Mouse (Mus musculus): ENCODE results near the gene Tspan14. TPM values are rescaled to one million over a fixed set of nuclear protein-coding genes. Genes with fewer than 3 reads are reported as not detected.

Gene Tspan14
- polyA plus RNA-seq, 1 experiment from 2014 or later, result 97.5 TPM

DNA sequence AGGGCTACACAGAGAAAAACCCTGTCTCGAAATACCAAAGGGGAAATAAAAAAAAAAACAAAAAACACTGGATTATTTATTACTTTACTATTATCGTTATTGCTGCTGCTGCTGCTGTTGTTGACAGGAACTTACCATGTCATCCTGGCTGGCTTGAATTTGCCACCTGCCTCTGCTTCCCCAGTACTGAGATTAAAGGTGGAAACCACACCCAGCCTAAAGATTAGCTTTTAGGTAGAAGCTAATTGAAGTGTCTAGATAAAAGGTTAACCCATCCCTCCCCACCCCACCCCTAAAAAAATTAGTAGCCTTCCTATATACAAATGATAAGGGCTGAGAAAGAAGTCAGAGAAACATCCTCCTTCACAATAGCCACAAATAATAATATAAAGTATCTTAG is 22.8 kb downstream of the Tspan14 start:
- H3K4me1 ChIP-seq, result peaks cover 1% of the 10 kb centered on the region; the same call in 1 of the 2 replicates
- H3K27me3 ChIP-seq, result no peaks in the 10 kb centered on the region
- H3K9me3 ChIP-seq, result no peaks in the 10 kb centered on the region
- 92% methylated on average over 2 of the region's 2 CpGs for WGBS
- no peak overlapping the region for H3K27ac ChIP-seq (replicated peaks)
- no peak for ATAC-seq (replicated peaks)
- H3K36me3 ChIP-seq, result no peaks in the 10 kb centered on the region
- no peak overlapping the region for H3K4me3 ChIP-seq
- no peak overlapping the region for H3K9ac ChIP-seq (replicated peaks)
- no peak overlapping the region for H3K4me2 ChIP-seq (replicated peaks)

- Histone ChIP-seq H3K4me3 (no peak overlapping the region), H3K9me3 (no peaks in the 10 kb centered on the region), H3K27me3 (no peaks in the 10 kb centered on the region), H3K36me3 (no peaks in the 10 kb centered on the region), H3K4me1 (no peaks in the 10 kb centered on the region), H3K9ac (replicated peaks) (no peak overlapping the region), H3K4me2 (replicated peaks) (no peak overlapping the region), H3K27ac (replicated peaks) (no peak overlapping the region)
- WGBS, result 88% methylated on average over 2 of the region's 2 CpGs
- ATAC-seq (replicated peaks), result no peak
These were observed 24.2 kb downstream of the Tspan14 start for GRCm38 (mm10) chr14:40942429-40942828.

DNA sequence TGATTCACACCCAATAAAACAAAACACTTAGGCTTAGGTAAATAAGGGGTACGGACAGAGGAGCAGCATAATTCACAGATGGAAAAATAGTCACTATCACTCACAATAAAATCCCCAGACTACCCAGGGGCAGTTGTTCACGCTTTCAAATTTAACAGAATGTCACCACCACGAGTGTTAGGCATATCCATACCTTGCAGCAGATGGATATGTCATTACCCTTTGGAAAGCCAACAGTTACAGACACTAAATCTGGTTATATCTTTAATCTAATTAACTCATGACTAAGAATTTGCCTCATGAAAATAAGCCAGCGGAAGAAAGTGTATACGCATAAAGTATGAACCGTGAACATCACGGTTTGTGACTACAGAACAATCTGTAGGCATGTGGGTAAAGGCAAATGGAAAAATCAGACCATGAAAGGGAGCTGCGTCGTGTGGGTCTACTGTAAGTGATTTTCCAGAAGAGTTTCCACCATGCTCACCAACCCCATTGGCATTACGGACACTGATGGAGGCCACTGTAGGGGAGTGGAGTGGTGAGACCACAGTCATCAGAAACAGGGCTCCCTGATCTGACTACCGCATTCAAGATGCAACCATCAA is 28.1 kb downstream of the Tspan14 start:
- Histone ChIP-seq H3K9me3 (no peaks in the 10 kb centered on the region), H3K4me1 (no peaks in the 10 kb centered on the region), H3K27me3 (no peaks in the 10 kb centered on the region), H3K9ac (replicated peaks) (no peak overlapping the region), H3K36me3 (no peaks in the 10 kb centered on the region), H3K4me2 (replicated peaks) (no peak overlapping the region), H3K4me3 (no peak overlapping the region), H3K27ac (replicated peaks) (peak overlapping the region; percentile 65)
- 71% methylated on average over 11 of the region's 11 CpGs for WGBS
- peak; percentile 55 for ATAC-seq (replicated peaks)

GRCm38 (mm10) chr14:40937052-40937451 is 29.6 kb downstream of the Tspan14 start:
- H3K4me1 ChIP-seq, result no peaks in the 10 kb centered on the region
- no peak overlapping the region for H3K4me3 ChIP-seq
- 66% methylated on average over 4 of the region's 4 CpGs for WGBS
- H3K27me3 ChIP-seq, result no peaks in the 10 kb centered on the region
- no peak overlapping the region for H3K27ac ChIP-seq (replicated peaks)
- H3K9me3 ChIP-seq, result no peaks in the 10 kb centered on the region
- no peak overlapping the region for H3K9ac ChIP-seq (replicated peaks)
- no peak overlapping the region for H3K4me2 ChIP-seq (replicated peaks)
- H3K36me3 ChIP-seq, result no peaks in the 10 kb centered on the region
- ATAC-seq (replicated peaks), result no peak

GRCm38 (mm10) chr14:40935481-40935880 is 31.1 kb downstream of the Tspan14 start:
- peaks cover 15% of the 10 kb centered on the region for H3K4me1 ChIP-seq
- H3K27me3 ChIP-seq, result no peaks in the 10 kb centered on the region
- H3K9ac ChIP-seq (replicated peaks), result no peak overlapping the region
- H3K9me3 ChIP-seq, result no peaks in the 10 kb centered on the region
- H3K36me3 ChIP-seq, result no peaks in the 10 kb centered on the region
- 90% methylated on average over 1 of the region's 1 CpGs for WGBS
- H3K4me3 ChIP-seq, result no peak overlapping the region
- no peak for ATAC-seq (replicated peaks)
- H3K27ac ChIP-seq (replicated peaks), result no peak overlapping the region
- no peak overlapping the region for H3K4me2 ChIP-seq (replicated peaks)

GRCm38 (mm10) chr14:40935054-40935453 is 31.6 kb downstream of the Tspan14 start:
- H3K9ac ChIP-seq (replicated peaks), result no peak overlapping the region

DNA sequence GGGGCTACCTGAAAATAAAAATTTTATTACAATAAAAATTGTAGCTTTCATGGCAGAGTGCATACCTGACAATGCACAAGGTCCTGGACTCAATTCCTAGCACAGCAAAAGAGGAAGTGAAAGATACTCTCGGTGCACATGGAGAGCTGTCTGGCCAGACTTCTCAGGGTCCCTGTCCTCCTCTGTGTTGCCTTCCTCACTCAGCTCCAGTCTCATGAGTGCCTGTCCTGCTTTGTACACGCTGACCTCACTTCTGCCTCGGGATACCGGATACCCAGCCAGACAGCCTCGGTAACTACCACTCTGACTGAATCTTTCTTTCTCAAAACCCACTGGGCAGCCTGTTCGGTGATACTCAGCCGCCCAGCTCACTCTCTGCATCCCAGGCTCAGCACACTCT is 33.3 kb downstream of the Tspan14 start:
- Histone ChIP-seq H3K27me3 (no peaks in the 10 kb centered on the region), H3K4me3 (no peak overlapping the region), H3K4me2 (replicated peaks) (no peak overlapping the region), H3K9ac (replicated peaks) (no peak overlapping the region), H3K27ac (replicated peaks) (no peak overlapping the region), H3K4me1 (peaks cover 20% of the 10 kb centered on the region), H3K36me3 (no peaks in the 10 kb centered on the region), H3K9me3 (no peaks in the 10 kb centered on the region)
- WGBS, result 88% methylated on average over 7 of the region's 7 CpGs
- no peak for ATAC-seq (replicated peaks)

More at GRCm38 (mm10) chr14:40935054-40935453, 31.6 kb downstream of the Tspan14 start:
- Histone ChIP-seq H3K4me1 (peaks cover 16% of the 10 kb centered on the region), H3K36me3 (no peaks in the 10 kb centered on the region), H3K27me3 (no peaks in the 10 kb centered on the region), H3K4me3 (no peak overlapping the region), H3K9me3 (no peaks in the 10 kb centered on the region), H3K4me2 (replicated peaks) (no peak overlapping the region), H3K27ac (replicated peaks) (no peak overlapping the region)
- WGBS, result 91% methylated on average over 2 of the region's 2 CpGs
- ATAC-seq (replicated peaks), result no peak

- Histone ChIP-seq H3K36me3 (no peaks in the 10 kb centered on the region), H3K4me2 (replicated peaks) (no peak overlapping the region), H3K27me3 (no peaks in the 10 kb centered on the region), H3K9ac (replicated peaks) (no peak overlapping the region), H3K4me3 (no peak overlapping the region), H3K27ac (replicated peaks) (no peak overlapping the region), H3K9me3 (no peaks in the 10 kb centered on the region), H3K4me1 (peaks cover 20% of the 10 kb centered on the region)
- no peak for ATAC-seq (replicated peaks)
- 93% methylated on average over 9 of the region's 9 CpGs for WGBS
These were observed 34.4 kb downstream of the Tspan14 start for GRCm38 (mm10) chr14:40932225-40932624.

DNA sequence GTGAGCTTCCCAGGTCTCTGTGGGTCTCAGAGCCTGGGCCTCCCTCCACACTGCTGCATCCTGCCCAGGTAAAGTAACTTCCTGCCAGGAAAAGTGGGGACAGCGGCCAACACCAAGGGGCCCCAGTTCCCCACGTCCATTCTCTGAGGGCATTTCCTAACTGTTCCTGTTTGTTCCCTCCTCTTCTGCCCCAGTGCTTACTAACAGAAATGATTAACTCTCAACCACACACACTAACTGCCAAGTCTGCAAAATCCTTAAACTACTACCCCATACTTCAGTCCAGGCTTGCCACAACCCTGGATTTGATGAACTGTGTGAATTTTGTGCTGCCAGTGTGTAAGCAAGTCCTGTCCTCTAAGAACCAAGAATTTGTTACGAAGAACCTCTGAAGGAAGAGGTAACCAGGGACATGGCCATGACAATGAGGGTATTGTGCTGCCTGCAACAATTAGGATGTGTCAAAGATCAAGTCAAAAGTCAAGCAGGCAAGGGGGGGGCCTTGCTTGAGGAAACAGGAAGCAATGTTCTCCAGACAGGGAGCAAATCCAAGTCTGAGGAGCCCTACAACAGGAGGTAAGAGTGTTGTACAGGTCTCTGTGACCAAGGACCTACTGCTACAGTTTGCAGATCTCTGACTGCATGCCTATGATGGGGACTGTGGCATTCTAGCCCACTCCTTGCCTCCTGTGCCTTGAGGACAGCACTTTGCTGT is 35.3 kb downstream of the Tspan14 start:
- H3K9ac ChIP-seq (replicated peaks), result no peak overlapping the region
- H3K4me3 ChIP-seq, result no peak overlapping the region
- ATAC-seq (replicated peaks), result no peak
- no peaks in the 10 kb centered on the region for H3K36me3 ChIP-seq
- H3K4me2 ChIP-seq (replicated peaks), result no peak overlapping the region
- H3K4me1 ChIP-seq, result peaks cover 20% of the 10 kb centered on the region
- H3K27me3 ChIP-seq, result no peaks in the 10 kb centered on the region
- H3K9me3 ChIP-seq, result no peaks in the 10 kb centered on the region
- H3K27ac ChIP-seq (replicated peaks), result peak overlapping the region; percentile 44; the same call in 1 of the 2 replicates
- WGBS, result 43% methylated on average over 3 of the region's 3 CpGs

DNA sequence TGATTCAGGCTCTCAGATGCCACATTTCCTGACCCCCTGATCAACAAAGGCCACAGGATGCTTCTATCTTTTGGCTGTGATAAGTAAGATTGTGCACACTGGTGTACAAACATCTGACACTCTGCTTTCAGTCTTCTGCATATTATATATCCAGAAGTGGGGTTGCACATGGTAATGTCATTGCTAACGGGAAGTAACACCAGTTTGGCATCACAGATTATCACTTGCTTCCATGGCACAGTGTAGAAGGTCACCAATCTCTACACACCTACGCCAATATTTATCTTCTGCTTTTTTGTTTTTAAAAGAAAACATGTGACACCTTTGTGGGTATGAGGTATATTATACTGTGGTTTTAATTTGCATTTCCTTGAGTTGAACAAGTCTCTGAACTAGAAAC is 36.7 kb downstream of the Tspan14 start:
- Histone ChIP-seq H3K27me3 (no peaks in the 10 kb centered on the region), H3K9me3 (no peaks in the 10 kb centered on the region), H3K4me1 (peaks cover 20% of the 10 kb centered on the region), H3K4me3 (no peak overlapping the region), H3K27ac (replicated peaks) (no peak overlapping the region), H3K9ac (replicated peaks) (no peak overlapping the region), H3K4me2 (replicated peaks) (no peak overlapping the region), H3K36me3 (no peaks in the 10 kb centered on the region)
- 85% methylated on average over 2 of the region's 2 CpGs for whole genome bisulfite sequencing
- ATAC-seq (replicated peaks), result no peak

DNA sequence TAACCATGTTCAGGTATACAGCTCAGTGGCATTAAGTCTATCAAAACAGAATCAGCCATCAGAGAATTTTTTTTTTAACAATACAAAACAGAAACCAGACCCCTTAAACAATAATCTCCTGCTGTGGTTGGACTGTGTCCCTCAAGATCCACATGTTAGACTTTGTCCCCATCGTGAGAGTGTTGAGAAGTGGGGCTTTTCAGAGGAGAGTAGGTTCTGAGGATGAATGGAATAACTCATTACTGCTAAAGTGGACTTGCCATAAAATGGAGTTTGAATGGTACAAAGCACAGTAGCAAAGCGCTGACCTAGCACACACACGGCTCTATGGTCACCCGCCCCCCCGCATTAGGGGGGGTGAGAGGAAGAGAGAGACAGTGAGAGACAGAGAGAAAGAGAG is 37.7 kb downstream of the Tspan14 start:
- no peaks in the 10 kb centered on the region for H3K9me3 ChIP-seq
- no peak overlapping the region for H3K4me3 ChIP-seq
- WGBS, result 52% methylated on average over 5 of the region's 5 CpGs
- H3K4me1 ChIP-seq, result peaks cover 20% of the 10 kb centered on the region
- ATAC-seq (replicated peaks), result no peak
- H3K36me3 ChIP-seq, result no peaks in the 10 kb centered on the region
- H3K27me3 ChIP-seq, result no peaks in the 10 kb centered on the region
- H3K27ac ChIP-seq (replicated peaks), result no peak overlapping the region
- no peak overlapping the region for H3K4me2 ChIP-seq (replicated peaks)
- no peak overlapping the region for H3K9ac ChIP-seq (replicated peaks)

DNA sequence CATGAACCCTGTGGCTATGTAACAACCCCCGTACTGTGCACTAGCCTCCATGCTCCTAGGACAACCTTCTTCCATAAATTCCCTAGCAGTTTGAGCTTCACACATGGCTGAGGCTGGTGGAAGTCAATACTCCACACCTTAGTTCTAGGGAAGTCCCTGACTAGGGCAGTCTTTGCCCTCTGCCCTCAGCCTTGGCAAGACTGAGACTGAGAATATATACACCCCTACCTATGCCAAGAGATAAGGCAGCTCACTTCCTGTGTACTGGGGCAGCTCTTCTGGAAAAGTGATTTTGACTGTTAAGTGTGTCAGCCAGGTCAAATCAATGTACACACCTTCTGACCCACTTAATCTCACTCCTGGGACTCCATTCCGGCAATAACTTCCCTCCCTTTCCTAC is 39.6 kb downstream of the Tspan14 start:
- WGBS, result 93% methylated on average over 2 of the region's 2 CpGs

More for the DNA sequence above, 39.6 kb downstream of the Tspan14 start:
- Histone ChIP-seq H3K4me2 (replicated peaks) (no peak overlapping the region), H3K27me3 (no peaks in the 10 kb centered on the region), H3K4me1 (peaks cover 20% of the 10 kb centered on the region), H3K27ac (replicated peaks) (no peak overlapping the region), H3K9ac (replicated peaks) (no peak overlapping the region), H3K9me3 (no peaks in the 10 kb centered on the region), H3K4me3 (no peak overlapping the region), H3K36me3 (0 out of 2 replicates have a peak, but pooled peaks cover under 1% of the 10 kb centered on the region)
- ATAC-seq (replicated peaks), result no peak
